Mouse (Mus musculus) heart, adult 2 months (tissue): ENCODE results near the gene Ccdc142.

Experiments used
- EP300 ChIP-seq: fragments of 200-500 bp; IDR thresholded peaks from 2 replicates; pipeline ENCODE4 v1.6.1; 2011; ENCODE audit warnings: low read depth, low read length, control low read depth; ENCODE audit not compliant: insufficient read depth
- POLR2A ChIP-seq: fragments of 200-500 bp; IDR thresholded peaks from 2 replicates; pipeline ENCODE4 v1.6.1; 2011; ENCODE audit warnings: mild to moderate bottlenecking, low read depth, low read length, control low read depth; ENCODE audit not compliant: insufficient read depth

- TF ChIP-seq POLR2A (no peak), EP300 (no peak)
Observed at GRCm38 (mm10) chr6:83115682-83116372, 14.4 kb downstream of the Ccdc142 start.
